Mouse (Mus musculus) intestine, postnatal 0 days (tissue): ENCODE results near the gene Nt5m. TPM values are rescaled to one million over a fixed set of nuclear protein-coding genes. Genes with fewer than 3 reads are reported as not detected.

Experiments used
- ATAC-seq: fragments of 200-750 bp; cut with Nextera tagmentation; 2 replicates; pipeline ENCODE4 v1.8.0; 2017; ENCODE audit warnings: mild to moderate bottlenecking, moderate TSS enrichment, moderate library complexity
- H3K27ac ChIP-seq: fragments of 300-500 bp; sonication (generic); 2 replicates; pipeline ENCODE4 v1.5.1; 2014; ENCODE audit warnings: mild to moderate bottlenecking, low read depth, low read length, moderate library complexity
- H3K27me3 ChIP-seq: fragments of 300-500 bp; sonication (generic); replicated peaks from 2 replicates; pipeline ENCODE4 v1.6.1; 2014; ENCODE audit warnings: low read length, mixed read lengths; ENCODE audit not compliant: control insufficient read depth, insufficient read depth
- H3K36me3 ChIP-seq: fragments of 300-500 bp; sonication (generic); 2 replicates; pipeline ENCODE4 v1.6.1; 2014; ENCODE audit warnings: mild to moderate bottlenecking, moderate library complexity; ENCODE audit not compliant: control insufficient read depth, insufficient read depth
- H3K4me1 ChIP-seq: fragments of 300-500 bp; sonication (generic); replicated peaks from 2 replicates; pipeline ENCODE4 v1.6.1; 2014; ENCODE audit warnings: antibody characterized with exemption, low read length, mixed read lengths; ENCODE audit not compliant: control insufficient read depth, insufficient read depth
- H3K4me2 ChIP-seq: fragments of 300-500 bp; sonication (generic); replicated peaks from 2 replicates; pipeline ENCODE4 v1.6.1; 2014; ENCODE audit warnings: low read depth, mild to moderate bottlenecking, moderate library complexity
- H3K4me3 ChIP-seq: fragments of 300-500 bp; sonication (generic); 2 replicates; pipeline ENCODE4 v1.5.1; 2014; ENCODE audit warnings: low read depth, low read length
- H3K9ac ChIP-seq: fragments of 300-500 bp; sonication (generic); 2 replicates; pipeline ENCODE4 v1.6.1; 2014; ENCODE audit warnings: mild to moderate bottlenecking, low read depth, low read length
- H3K9me3 ChIP-seq: fragments of 300-500 bp; sonication (generic); 2 replicates; pipeline ENCODE4 v1.6.1; 2016; ENCODE audit warnings: mixed run types; ENCODE audit not compliant: control insufficient read depth
- CTCF ChIP-seq: sonication (generic); IDR thresholded peaks from 2 replicates; pipeline ENCODE4 v1.5.1; 2016; ENCODE audit warnings: low read depth, mild to moderate bottlenecking, control low read depth, antibody characterized with exemption, moderate library complexity
- WGBS: fragments of 180-500 bp; shearing (Covaris S2); extraction: QIAGEN DNeasy Blood & Tissue Kit; methylation state at CpG from one replicate; pipeline ENCODE4 v1.1.7; 2014; 5-methylcytosine and 5-hydroxymethylcytosine counted together
- polyA plus RNA-seq: library from polyadenylated mRNA; unstranded; fragments of >200 nt; fragmentation: Nextera tagmentation; extraction: Ambion mirVana; gene quantifications from 2 replicates; pipeline ENCODE4 v1.2.1, GENCODE M21; 2015

Gene Nt5m
- polyA plus RNA-seq, 1 experiment from 2014 or later = 21.0 TPM

DNA sequence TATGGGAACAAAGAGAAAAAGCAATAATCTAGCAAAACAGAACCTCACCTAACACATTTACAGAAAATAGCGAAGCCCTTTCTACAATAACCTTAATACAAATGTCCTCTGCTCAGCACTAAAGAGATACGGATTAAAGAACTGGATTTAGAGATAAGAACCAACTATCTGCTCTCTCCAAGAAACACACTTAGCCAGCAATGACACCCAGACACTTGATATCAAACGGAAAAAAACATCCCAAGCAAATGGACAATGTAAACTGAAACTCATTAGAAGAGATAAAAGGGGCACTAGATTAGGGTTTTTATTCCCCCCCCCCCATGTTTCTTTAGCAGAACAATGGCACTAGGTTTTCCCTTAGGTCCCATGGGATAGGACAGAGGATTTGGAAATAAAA lies 80.2 kb downstream of the Nt5m start:
- Histone ChIP-seq H3K27ac (no peak overlapping the region), H3K4me2 (no peak overlapping the region), H3K36me3 (no peaks in the 10 kb centered on the region), H3K4me1 (0 out of 2 replicates have a peak, but pooled peaks cover 5% of the 10 kb centered on the region), H3K9me3 (no peaks in the 10 kb centered on the region), H3K9ac (no peak overlapping the region), H3K4me3 (no peak overlapping the region), H3K27me3 (no peaks in the 10 kb centered on the region)
- no peak for ATAC-seq
- TF ChIP-seq CTCF = no peak
- WGBS = 58% methylated on average over 3 of the region's 3 CpGs

DNA sequence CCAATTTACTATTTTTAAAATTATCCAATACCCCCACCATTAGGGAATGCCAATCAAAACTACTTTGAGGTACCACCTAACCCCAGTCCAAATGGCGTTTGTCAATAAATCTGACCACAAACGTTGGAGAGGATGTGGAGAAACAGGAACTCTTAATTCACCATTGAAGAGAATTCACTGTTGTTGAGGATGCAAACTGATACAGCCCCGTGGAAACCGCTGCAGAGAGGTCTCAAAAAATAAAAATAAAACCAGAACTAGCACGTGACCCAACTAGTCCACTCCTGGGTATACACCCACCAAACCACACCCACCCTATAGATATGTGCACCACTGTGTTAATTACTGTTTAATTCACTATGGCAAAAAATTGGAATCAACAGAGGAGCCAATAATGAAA lies 81.1 kb downstream of the Nt5m start:
- no peaks in the 10 kb centered on the region for H3K9me3 ChIP-seq
- H3K9ac ChIP-seq = no peak overlapping the region
- no peak overlapping the region for H3K4me2 ChIP-seq
- H3K4me3 ChIP-seq = no peak overlapping the region
- no peak for ATAC-seq
- H3K27ac ChIP-seq = no peak overlapping the region
- TF ChIP-seq CTCF = no peak
- no peaks in the 10 kb centered on the region for H3K27me3 ChIP-seq
- 72% methylated on average over 5 of the region's 5 CpGs for WGBS
- H3K4me1 ChIP-seq = 0 out of 2 replicates have a peak, but pooled peaks cover 5% of the 10 kb centered on the region
- no peaks in the 10 kb centered on the region for H3K36me3 ChIP-seq

DNA sequence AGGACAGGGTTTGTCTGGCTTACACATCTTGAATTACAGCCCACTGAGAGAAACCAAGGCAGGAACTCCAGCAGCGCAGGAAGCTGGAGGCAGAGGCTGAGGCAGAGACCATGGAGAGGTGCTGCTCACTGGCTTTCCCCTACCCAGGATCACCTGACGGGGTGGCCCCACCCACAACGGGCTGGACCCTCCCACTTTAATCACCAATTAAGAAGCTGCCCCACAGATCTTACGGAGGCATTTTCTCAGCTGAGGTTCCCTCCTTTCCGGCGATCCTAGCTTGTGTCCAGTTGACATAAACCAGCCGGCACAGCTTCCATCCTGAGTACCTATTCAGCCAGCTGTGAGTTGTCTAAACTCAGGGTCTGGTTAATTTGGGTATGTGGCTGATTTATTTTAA lies 82.0 kb downstream of the Nt5m start:
- 20% methylated on average over 7 of the region's 7 CpGs for WGBS
- Histone ChIP-seq H3K4me1 (0 out of 2 replicates have a peak, but pooled peaks cover 5% of the 10 kb centered on the region), H3K27ac (no peak overlapping the region), H3K9ac (peak overlapping the region; percentile 34; the same call in 1 of the 2 replicates), H3K9me3 (no peaks in the 10 kb centered on the region), H3K4me3 (no peak overlapping the region), H3K27me3 (no peaks in the 10 kb centered on the region), H3K4me2 (peak overlapping the region; percentile 56), H3K36me3 (no peaks in the 10 kb centered on the region)
- peak; percentile 66 for ATAC-seq
- TF ChIP-seq CTCF = no peak

DNA sequence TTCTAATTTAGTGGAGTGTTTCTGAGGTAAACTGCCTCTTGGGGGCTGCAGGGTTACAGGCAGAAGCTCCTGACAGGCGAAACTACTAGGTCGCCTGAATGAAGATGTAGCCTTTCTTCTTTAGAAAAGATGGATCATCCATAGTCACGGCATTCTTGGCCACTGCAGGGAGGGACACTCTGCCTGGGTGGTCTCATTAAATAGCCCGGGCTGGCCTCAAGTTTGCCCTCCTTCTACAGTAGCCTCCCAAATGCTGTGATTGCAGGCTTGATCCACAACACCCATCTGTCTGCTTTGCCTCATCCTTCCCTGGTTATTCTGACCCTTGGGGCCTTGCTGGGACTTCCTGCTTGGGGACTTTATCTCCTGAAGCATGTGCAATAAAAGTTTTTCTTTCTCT lies 90.8 kb downstream of the Nt5m start:
- no peak for TF ChIP-seq CTCF
- 62% methylated on average over 4 of the region's 4 CpGs for WGBS
- ATAC-seq = no peak

More for the DNA sequence above, 90.8 kb downstream of the Nt5m start:
- H3K27me3 ChIP-seq = no peaks in the 10 kb centered on the region
- no peak overlapping the region for H3K27ac ChIP-seq
- no peaks in the 10 kb centered on the region for H3K36me3 ChIP-seq
- peaks cover 16% of the 10 kb centered on the region; the same call in 1 of the 2 replicates for H3K4me1 ChIP-seq
- no peaks in the 10 kb centered on the region for H3K9me3 ChIP-seq
- H3K4me2 ChIP-seq = no peak overlapping the region
- no peak overlapping the region for H3K4me3 ChIP-seq
- no peak overlapping the region for H3K9ac ChIP-seq

Other genes with a start within 250 kb of the Nt5m start
- gene Olfr223, start 246.2 kb upstream of the Nt5m start, polyA plus RNA-seq = not detected in 2 replicates
- gene Mprip, start 178.1 kb upstream of the Nt5m start, polyA plus RNA-seq = 27.8 and 32.6 TPM in 2 replicates
- gene Pld6, start 51.8 kb upstream of the Nt5m start, polyA plus RNA-seq = 0.67 and 0.89 TPM in 2 replicates
- gene Flcn, start 29.4 kb upstream of the Nt5m start, polyA plus RNA-seq = 36.8 and 38.1 TPM in 2 replicates
- gene Cops3, start 391 bp downstream of the Nt5m start, polyA plus RNA-seq = 84.4 and 85.6 TPM in 2 replicates
- gene Med9, start 108.8 kb downstream of the Nt5m start, polyA plus RNA-seq = 19.4 and 22.1 TPM in 2 replicates
- 1.1 and 1.4 TPM in 2 replicates for gene Rasd1, start 125.5 kb downstream of the Nt5m start, polyA plus RNA-seq
- gene Pemt, start 207.0 kb downstream of the Nt5m start, polyA plus RNA-seq = 4.2 and 5.0 TPM in 2 replicates